Mouse (Mus musculus): ENCODE results near the gene Cfap44.

GRCm38 (mm10) chr16:44530191-44530590 is 135.6 kb downstream of the Cfap44 start:
- TF ChIP-seq CTCF (IDR thresholded peaks at IDR 0.05; ENCODE audit: low read depth, low read length) (no peak), POLR2A (IDR thresholded peaks at IDR 0.05; ENCODE audit: borderline replicate concordance, low read depth, low read length) (no peak)
